Mouse (Mus musculus): ENCODE measurements around the gene Kl.

Gene Kl

GRCm38 (mm10) chr5:150952328-150952668 lies at the start of gene Kl:
TSS of gene Kl (plus strand) at chr5:150952607.
- no peak for DNase-seq (ENCODE audit: low spot score in 2 of 2)

GRCm38 (mm10) chr5:150906053-150907040 lies 46.1 kb upstream of the Kl start:
- DNase-seq (ENCODE audit: low spot score in 2 of 2): no peak

GRCm38 (mm10) chr5:150912156-150912555 lies 40.3 kb upstream of the Kl start:
- no peak for DNase-seq (ENCODE audit: low spot score in 2 of 2)

DNA sequence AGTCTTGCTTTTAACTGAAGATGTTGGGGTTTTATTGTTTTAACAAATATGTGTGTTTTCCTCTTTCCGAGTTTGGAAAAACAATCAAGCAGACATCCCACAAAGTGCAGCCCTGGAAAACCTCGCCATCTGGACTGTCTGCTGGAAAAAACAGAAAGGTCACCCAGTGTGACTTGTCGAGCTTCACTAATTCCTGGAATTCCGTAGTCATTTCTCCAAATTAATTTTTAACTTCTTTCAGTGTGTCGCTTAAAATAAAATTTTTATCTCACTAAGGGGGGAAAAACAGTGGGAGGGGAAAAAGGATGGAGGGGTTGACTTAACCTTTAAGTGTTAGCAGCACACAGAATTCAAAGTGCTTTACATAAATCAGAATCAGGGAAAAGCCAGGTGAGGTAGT lies 39.8 kb upstream of the Kl start:
- no peak for DNase-seq (ENCODE audit: low spot score in 2 of 2)

- no peak for DNase-seq (ENCODE audit: low spot score in 2 of 2)
These were observed 37.0 kb upstream of the Kl start for GRCm38 (mm10) chr5:150915080-150916055.

DNA sequence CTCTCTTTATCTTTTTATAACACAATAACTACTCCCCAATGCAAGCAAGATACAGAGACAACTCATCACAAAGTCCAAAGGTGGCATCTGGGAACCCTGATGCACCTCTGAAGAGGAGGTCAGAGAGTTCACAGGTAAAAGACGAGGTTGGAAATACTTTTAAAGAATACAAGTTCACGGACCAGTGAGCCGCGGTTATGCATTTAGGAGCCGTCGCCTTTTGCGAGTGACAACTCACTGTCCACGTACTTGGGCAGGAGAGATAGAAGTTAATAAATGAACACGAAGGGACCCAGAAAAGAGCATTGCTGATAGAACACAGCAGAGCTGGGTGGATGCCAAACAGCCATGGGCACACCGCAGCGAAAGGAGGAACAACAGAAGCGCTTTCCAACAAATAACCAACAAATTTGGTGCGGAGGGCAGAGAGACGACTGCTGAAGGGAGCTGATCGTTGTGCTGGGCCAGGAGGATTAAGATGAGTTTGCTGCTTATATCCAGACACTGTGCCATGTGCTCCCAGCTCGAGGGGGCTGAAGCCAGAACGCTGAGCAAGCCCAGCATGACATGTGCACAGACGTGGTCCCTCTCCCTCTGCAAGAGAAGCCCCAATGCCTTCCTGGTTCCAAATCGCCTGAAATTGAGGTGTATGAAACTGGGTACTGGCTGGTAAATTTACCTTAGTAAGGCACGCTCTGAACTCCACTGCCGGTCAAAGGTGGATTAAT lies 35.1 kb upstream of the Kl start:
- DNase-seq (ENCODE audit: low spot score in 2 of 2): no peak

DNA sequence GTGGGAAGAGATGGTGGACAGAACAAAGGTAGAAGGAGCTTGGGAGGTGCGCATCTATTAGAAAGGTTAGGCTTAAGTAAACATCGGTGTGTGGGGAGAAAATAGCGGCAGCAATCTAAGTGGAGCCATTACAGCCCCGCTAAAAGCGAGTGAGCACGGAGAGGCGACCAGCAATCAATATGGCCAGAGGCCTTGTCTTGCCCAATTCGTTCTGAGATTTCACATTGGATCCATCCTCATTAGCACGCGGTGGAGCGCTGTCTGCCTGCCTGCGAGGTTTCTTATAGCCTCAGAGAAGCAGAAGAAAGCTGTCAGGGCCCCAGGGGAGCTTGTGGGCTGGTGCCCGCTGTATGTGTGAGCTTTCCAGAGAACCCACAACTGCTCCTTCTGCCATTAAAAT lies 33.8 kb upstream of the Kl start:
- no peak for DNase-seq (ENCODE audit: low spot score in 2 of 2)

DNA sequence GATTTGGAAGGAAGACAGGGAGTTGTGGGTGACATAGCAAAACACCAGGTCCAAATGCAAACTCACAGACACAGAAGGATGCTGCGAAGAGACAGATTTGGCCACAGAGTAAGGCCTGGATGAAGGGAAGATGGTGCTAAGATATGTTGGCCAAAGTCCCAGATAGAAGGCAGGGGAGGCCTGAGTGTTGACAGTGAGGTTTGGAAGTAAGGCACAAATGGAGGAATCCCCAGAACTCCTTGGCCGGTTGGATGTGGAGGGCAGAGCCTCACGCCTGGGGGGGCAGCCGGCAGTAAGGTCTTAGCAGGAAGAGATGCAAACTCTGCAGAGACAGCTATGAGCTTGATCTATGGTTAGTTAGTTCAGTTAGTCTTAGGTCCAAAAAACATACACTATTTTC lies 33.1 kb upstream of the Kl start:
- DNase-seq (ENCODE audit: low spot score in 2 of 2): no peak

DNA sequence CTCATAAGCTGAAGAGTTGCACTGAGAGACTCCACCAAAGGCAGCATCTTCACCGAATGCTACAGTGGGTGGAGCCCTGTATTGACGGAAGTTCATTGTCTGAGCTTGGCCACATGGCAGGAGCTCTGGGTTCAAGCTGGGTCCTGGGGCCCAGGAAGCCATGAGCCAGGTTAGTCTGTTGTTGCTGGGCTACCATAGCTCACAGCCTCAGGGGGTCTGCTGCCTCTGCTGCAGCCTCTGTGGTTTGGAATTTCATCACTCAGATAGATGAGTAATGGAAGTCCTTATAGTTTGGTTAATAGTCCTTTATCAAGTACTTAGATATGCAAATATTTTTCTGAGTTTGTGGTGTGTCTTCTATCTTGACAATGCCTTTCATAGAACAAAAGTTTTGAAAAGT lies 32.4 kb upstream of the Kl start:
- DNase-seq (ENCODE audit: low spot score in 2 of 2): no peak

- DNase-seq (ENCODE audit: low spot score in 2 of 2): no peak
These were observed 23.0 kb upstream of the Kl start for GRCm38 (mm10) chr5:150929406-150929805.

DNA sequence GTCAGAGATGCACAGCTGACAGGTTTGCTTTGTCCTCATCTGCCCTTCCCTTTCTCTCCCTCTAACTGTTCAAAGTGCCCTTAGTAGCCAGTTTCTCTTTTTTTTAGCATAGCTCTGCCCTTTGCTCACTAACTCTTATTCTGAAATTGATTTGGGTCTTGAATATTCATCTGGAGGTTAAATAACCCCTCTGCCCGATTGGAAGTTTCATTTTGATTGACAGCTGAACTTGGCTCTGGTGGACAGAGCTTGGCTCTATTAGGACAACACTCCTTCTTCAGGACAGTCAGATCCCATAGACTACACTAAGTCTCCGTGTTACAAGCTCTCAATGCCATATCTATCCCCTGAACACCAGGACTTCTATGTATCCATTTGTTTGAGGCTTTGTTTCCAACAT lies 19.8 kb upstream of the Kl start:
- no peak for DNase-seq (ENCODE audit: low spot score in 2 of 2)

DNA sequence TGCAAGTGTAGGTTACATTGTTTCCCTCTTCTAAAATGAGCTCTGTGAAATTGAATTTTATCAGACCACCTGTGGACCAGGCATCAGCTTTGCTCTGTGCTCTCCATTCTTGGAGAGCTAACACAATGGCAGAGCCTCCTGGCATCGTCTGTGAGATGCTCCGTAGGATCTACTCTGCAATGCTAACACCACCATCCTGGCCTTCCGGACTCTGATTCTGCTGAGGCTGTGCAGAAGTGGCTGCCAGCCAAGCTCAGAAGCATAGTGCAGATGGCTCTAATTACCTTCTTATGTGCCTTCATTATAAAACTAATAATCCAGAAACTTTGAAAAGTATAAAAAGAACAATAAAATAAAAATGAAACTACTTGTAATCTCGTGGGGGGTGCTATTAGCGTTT lies 16.2 kb upstream of the Kl start:
- DNase-seq (ENCODE audit: low spot score in 2 of 2): no peak

- no peak for DNase-seq (ENCODE audit: low spot score in 2 of 2)
These were observed 15.6 kb upstream of the Kl start for GRCm38 (mm10) chr5:150936807-150937206.

DNA sequence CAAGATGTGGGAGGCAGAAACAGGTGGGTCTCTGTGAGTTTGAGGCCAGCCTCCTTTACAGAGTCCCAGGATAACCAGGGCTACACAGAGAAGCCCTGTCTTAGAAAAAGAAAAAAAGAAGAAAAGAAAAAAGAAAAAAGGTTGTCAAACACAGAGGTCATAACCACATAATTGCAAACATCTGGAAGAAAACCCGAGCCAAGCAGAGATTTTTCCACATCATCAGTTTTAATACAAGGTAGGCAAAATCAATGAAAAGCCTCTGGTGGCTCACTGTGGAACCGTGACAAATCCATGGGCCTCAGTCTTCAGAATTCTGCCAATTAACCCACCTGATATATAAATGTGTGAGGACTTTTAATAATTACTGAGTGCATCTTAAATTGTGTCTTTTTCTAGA lies 14.9 kb upstream of the Kl start:
- no peak for DNase-seq (ENCODE audit: low spot score in 2 of 2)

GRCm38 (mm10) chr5:150945576-150945975 lies 6.8 kb upstream of the Kl start:
- no peak for DNase-seq (ENCODE audit: low spot score in 2 of 2)

DNA sequence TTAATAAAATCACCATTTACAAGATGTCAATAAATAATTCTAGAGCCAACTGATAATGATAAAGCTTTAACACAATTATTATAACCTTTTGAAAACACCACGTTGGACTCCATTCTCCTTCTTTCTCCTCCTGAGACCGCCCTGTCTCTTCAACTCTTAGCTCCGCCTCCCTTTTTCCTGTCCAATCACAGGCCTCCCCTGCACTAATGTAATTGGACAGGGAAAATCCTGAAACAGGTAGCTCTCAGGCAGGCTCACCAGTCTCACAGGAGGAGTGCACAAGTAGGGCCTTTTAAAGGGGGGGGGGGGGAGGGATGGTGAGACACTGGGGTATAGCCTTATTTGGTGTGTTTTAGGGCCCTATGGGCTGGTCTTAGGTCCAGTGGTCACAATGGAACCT lies 3.3 kb upstream of the Kl start:
- no peak for DNase-seq (ENCODE audit: low spot score in 2 of 2)

- no peak for DNase-seq (ENCODE audit: low spot score in 2 of 2)
These were observed 1.1 kb upstream of the Kl start for GRCm38 (mm10) chr5:150951325-150951724.

GRCm38 (mm10) chr5:150952669-150953521 lies 488 bp downstream of the Kl start:
- no peak for DNase-seq (ENCODE audit: low spot score in 2 of 2)

DNA sequence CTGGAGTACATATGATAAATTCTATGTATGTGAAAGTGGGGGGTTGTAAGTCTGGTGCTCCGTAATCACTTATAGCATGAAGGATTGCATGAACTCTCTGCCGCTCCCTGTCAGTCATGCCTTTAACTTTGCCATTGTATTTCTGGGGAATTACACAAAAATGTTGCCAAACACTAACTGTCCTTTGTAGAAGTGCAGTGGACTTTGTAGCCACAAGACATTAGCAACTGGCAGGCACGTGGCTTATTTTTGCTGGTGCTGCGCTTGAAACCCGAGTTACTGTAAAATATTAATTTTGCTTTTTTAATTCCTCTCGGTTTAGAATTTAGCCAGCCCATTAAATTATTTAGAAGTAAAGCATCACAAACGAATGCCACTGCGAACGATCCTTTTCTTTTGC lies 2.4 kb downstream of the Kl start:
- DNase-seq (ENCODE audit: low spot score in 2 of 2): no peak

DNA sequence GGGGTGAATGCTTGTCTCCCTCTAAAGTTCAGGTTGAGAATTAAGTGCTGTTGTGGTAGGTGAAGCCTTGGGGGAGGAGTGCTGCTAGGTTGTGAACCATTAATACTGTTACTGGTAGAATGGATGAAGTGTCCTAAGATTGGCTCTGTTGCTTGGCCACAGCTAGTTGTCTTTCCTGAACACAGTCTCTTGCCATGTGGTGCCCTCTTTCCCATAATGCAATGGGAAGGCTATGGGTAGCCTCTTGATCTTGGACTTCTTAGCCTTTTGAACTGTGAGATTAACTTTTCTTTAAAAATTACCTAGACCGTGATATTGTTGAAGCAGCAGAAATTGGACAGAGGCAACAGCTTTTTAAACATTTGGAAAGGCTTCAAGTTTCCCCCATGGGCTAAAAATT lies 7.5 kb downstream of the Kl start:
- DNase-seq (ENCODE audit: low spot score in 2 of 2): no peak

DNA sequence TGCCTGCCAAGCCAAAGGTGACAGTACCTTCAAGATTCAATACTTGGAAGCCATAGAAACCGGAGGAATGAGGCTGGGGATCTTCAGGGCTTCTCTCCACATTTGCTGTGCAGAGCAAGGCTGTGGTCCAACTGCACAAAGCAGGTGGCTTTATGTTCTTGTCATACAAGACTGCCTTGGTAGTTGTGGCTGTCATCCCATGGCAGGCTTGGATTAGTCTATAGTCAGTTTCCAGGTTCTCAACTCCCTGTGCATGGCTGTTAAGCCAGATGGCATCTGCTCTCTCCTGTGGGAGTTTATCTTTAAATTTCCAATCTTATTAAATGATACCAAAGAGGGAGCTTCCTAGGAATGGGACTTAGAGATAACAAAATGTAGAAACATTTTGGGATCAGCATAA lies 9.2 kb downstream of the Kl start:
- DNase-seq (ENCODE audit: low spot score in 2 of 2): no peak
